Mouse (Mus musculus): Measurements from ENCODE around the gene Emc9. TPM values are rescaled to one million over a fixed set of nuclear protein-coding genes. Genes with fewer than 3 reads are reported as not detected.

Gene Emc9
- total and polyA plus RNA-seq, 3 experiments, result 38.7 to 59.4 TPM; not detected in 1

GRCm38 (mm10) chr14:55551794-55552193, 33.3 kb downstream of the Emc9 start:
- DNase-seq (ENCODE audit: low read depth, low spot score), result no peak
- H3K27me3 ChIP-seq (ENCODE audit: control insufficient read depth in 1 of 2, insufficient read depth in 2 of 2, low read length in 2 of 2), result no peaks in the 10 kb centered on the region
- peaks cover 17 to 20% of the 10 kb centered on the region in 2 experiments for H3K36me3 ChIP-seq (ENCODE audit: control insufficient read depth in 1 of 2, insufficient read depth in 2 of 2, low read length in 2 of 2)
- H3K4me3 ChIP-seq (ENCODE audit: control insufficient read depth in 1 of 2, insufficient read depth in 1 of 2, low read depth in 2 of 2, low read length in 2 of 2), result no peak overlapping the region
- H3K4me1 ChIP-seq (ENCODE audit: control insufficient read depth in 1 of 2, insufficient read depth in 2 of 2, low read length in 2 of 2), result peaks cover 0 to 17% of the 10 kb centered on the region in 2 experiments; a peak in 3 of 4 replicates
- no peaks in the 10 kb centered on the region for H3K79me2 ChIP-seq (ENCODE audit: control insufficient read depth, insufficient read depth, low read length, poor library complexity)
- H3K9me3 ChIP-seq (replicated peaks; ENCODE audit: insufficient read depth, low read length), result no peaks in the 10 kb centered on the region
- H3K9ac ChIP-seq (ENCODE audit: control insufficient read depth, low read depth, low read length, poor library complexity, severe bottlenecking), result no peak overlapping the region
- TF ChIP-seq MYB (IDR thresholded peaks at IDR 0.05; ENCODE audit: low read depth, low read length) (no peak), POLR2AphosphoS2 (IDR thresholded peaks at IDR 0.05; ENCODE audit: low read length) (peak; percentile 21; the same call in 1 of the 2 replicates)
- no peak overlapping the region for H3K27ac ChIP-seq (ENCODE audit: control insufficient read depth, low read depth, low read length)

DNA sequence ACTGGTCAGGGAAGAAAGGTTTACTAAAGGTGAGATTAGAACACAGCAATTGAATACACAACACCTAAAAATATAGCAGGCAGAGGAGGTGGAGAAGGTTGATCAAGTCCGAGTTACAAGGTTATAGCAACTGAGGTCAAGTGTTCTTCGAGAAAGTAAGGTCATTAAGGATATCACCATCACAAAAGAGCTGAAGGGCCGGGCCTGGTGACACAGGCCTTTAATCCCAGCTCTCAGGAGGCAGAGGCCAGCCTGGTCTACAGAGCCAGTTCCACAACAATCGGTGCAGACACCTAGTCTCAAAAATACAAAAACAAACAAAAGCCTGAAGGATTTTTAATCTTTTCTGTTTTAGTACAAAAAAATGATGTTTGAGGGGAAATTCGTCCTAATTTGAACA, 33.8 kb downstream of the Emc9 start:
- TF ChIP-seq HCFC1 (IDR thresholded peaks at IDR 0.05; ENCODE audit: low read depth, low read length) (no peak), BHLHE40 (IDR thresholded peaks at IDR 0.05; ENCODE audit: borderline replicate concordance, low read depth, low read length) (no peak), GABPA (IDR thresholded peaks at IDR 0.05; ENCODE audit: low read depth, low read length) (no peak), JUND (IDR thresholded peaks at IDR 0.05; ENCODE audit: low read depth, low read length) (no peak), MYB (IDR thresholded peaks at IDR 0.05; ENCODE audit: low read depth, low read length) (no peak), MAZ (IDR thresholded peaks at IDR 0.05; ENCODE audit: low read depth, low read length) (no peak), ZMIZ1 (IDR thresholded peaks at IDR 0.05; ENCODE audit: low read depth, low read length) (no peak; the same call in 1 of the 2 replicates), SIN3A (IDR thresholded peaks at IDR 0.05; ENCODE audit: low read length) (no peak), EP300 (IDR thresholded peaks at IDR 0.05; ENCODE audit: low read depth in 1 of 2, low read length in 2 of 2) (no peak), ELF1 (IDR thresholded peaks at IDR 0.05; ENCODE audit: low read depth, low read length) (no peak), ZC3H11A (IDR thresholded peaks at IDR 0.05; ENCODE audit: low read depth, low read length) (no peak), ETS1 (IDR thresholded peaks at IDR 0.05; ENCODE audit: low read depth, low read length) (no peak), MAFK (IDR thresholded peaks at IDR 0.05; ENCODE audit: borderline replicate concordance, low read depth, low read length) (no peak), TAL1 (IDR thresholded peaks at IDR 0.05; ENCODE audit: low read length) (no peak), SMC3 (IDR thresholded peaks at IDR 0.05; ENCODE audit: low read depth, low read length) (no peak), RCOR1 (IDR thresholded peaks at IDR 0.05; ENCODE audit: low read depth, low read length) (no peak), ZNF384 (IDR thresholded peaks at IDR 0.05; ENCODE audit: low read depth, low read length) (no peak), MYC (IDR thresholded peaks at IDR 0.05; ENCODE audit: low read depth, low read length) (no peak), ZKSCAN1 (IDR thresholded peaks at IDR 0.05; ENCODE audit: low read depth, low read length) (no peak), NRF1 (IDR thresholded peaks at IDR 0.05; ENCODE audit: insufficient read depth, low read depth, low read length, poor library complexity, severe bottlenecking) (no peak)
- DNase-seq (ENCODE audit: low read depth, low spot score), result no peak
- H3K27ac ChIP-seq (ENCODE audit: control insufficient read depth, low read depth, low read length), result no peak overlapping the region
- no peak overlapping the region for H3K9ac ChIP-seq (ENCODE audit: control insufficient read depth, low read depth, low read length, poor library complexity, severe bottlenecking)
- no peaks in the 10 kb centered on the region for H3K9me3 ChIP-seq (replicated peaks; ENCODE audit: insufficient read depth, low read length)
- H3K4me3 ChIP-seq (ENCODE audit: control insufficient read depth in 1 of 2, insufficient read depth in 1 of 2, low read depth in 2 of 2, low read length in 2 of 2), result no peak overlapping the region
- H3K4me1 ChIP-seq (ENCODE audit: control insufficient read depth in 1 of 2, insufficient read depth in 2 of 2, low read length in 2 of 2), result peaks cover 0 to 12% of the 10 kb centered on the region in 2 experiments; a peak in 2 of 4 replicates
- no peaks in the 10 kb centered on the region for H3K79me2 ChIP-seq (ENCODE audit: control insufficient read depth, insufficient read depth, low read length, poor library complexity)
- peaks cover 13 to 22% of the 10 kb centered on the region in 2 experiments for H3K36me3 ChIP-seq (ENCODE audit: control insufficient read depth in 1 of 2, insufficient read depth in 2 of 2, low read length in 2 of 2)
- H3K27me3 ChIP-seq (ENCODE audit: control insufficient read depth in 1 of 2, insufficient read depth in 2 of 2, low read length in 2 of 2), result no peaks in the 10 kb centered on the region
